Mouse (Mus musculus) kidney, adult 8-10 months (tissue): ENCODE data around the gene Robo2.

ENCODE experiments used
- DNase-seq, 2 experiments: peaks; one replicate each; pipeline ENCODE4 v3.0.0; 2022

The Robo2 gene

GRCm38 (mm10) chr16:74411481-74412251 is at the start of gene Robo2:
Gene Robo2, minus strand, starts transcription at chr16:74411825.
- DNase-seq: peak; percentile 13 to 28

GRCm38 (mm10) chr16:74458138-74458537 is 46.5 kb upstream of the Robo2 start:
- DNase-seq: no peak

GRCm38 (mm10) chr16:74457736-74458135 is 46.1 kb upstream of the Robo2 start:
- DNase-seq: no peak

GRCm38 (mm10) chr16:74456808-74457470 is 45.3 kb upstream of the Robo2 start:
- no peak for DNase-seq

GRCm38 (mm10) chr16:74455179-74455578 is 43.6 kb upstream of the Robo2 start:
- DNase-seq: no peak

- DNase-seq: no peak
These were observed 36.4 kb upstream of the Robo2 start for GRCm38 (mm10) chr16:74448025-74448424.

GRCm38 (mm10) chr16:74427071-74427470 is 15.4 kb upstream of the Robo2 start:
- DNase-seq: no peak

GRCm38 (mm10) chr16:74420324-74420723 is 8.7 kb upstream of the Robo2 start:
- no peak for DNase-seq

GRCm38 (mm10) chr16:74412471-74413291 is 1.1 kb upstream of the Robo2 start:
- DNase-seq: peak; percentile 8 to 14

GRCm38 (mm10) chr16:74411021-74411420 is 604 bp downstream of the Robo2 start:
- no peak for DNase-seq

- peak in 1 of 2 experiments; percentile 1 for DNase-seq
These were observed 1.5 kb downstream of the Robo2 start for GRCm38 (mm10) chr16:74410125-74410524.

- no peak for DNase-seq
These were observed 2.1 kb downstream of the Robo2 start for GRCm38 (mm10) chr16:74409548-74409947.

GRCm38 (mm10) chr16:74408566-74408965 is 3.1 kb downstream of the Robo2 start:
- DNase-seq: no peak

GRCm38 (mm10) chr16:74397291-74397690 is 14.3 kb downstream of the Robo2 start:
- no peak for DNase-seq

- DNase-seq: no peak
These were observed 15.9 kb downstream of the Robo2 start for GRCm38 (mm10) chr16:74395678-74396077.

GRCm38 (mm10) chr16:74379458-74379857 is 32.2 kb downstream of the Robo2 start:
- no peak for DNase-seq

GRCm38 (mm10) chr16:74375342-74375940 is 36.2 kb downstream of the Robo2 start:
- DNase-seq: no peak

- no peak for DNase-seq
These were observed 37.1 kb downstream of the Robo2 start for GRCm38 (mm10) chr16:74374540-74374939.

- DNase-seq: no peak
These were observed 38.2 kb downstream of the Robo2 start for GRCm38 (mm10) chr16:74373407-74373806.

GRCm38 (mm10) chr16:74372876-74373275 is 38.7 kb downstream of the Robo2 start:
- peak in 1 of 2 experiments; percentile 1 for DNase-seq

GRCm38 (mm10) chr16:74348437-74348836 is 63.2 kb downstream of the Robo2 start:
- DNase-seq: no peak

GRCm38 (mm10) chr16:74338969-74339630 is 72.5 kb downstream of the Robo2 start:
- no peak for DNase-seq
